Mouse (Mus musculus): ENCODE measurements around the gene Cmtm7. TPM values are rescaled to one million over a fixed set of nuclear protein-coding genes. Genes with fewer than 3 reads are reported as not detected.

The Cmtm7 gene
- polyA plus RNA-seq, 1 experiment from 2014 or later: 104 TPM

- 81% methylated on average over 6 of the region's 6 CpGs for WGBS
- ATAC-seq (ENCODE audit: insufficient number of reproducible peaks, insufficient read depth, low FRiP score, low TSS enrichment, low read depth): no peak
- H3K9me3 ChIP-seq: 0 out of 2 replicates have a peak, but pooled peaks cover 4% of the 10 kb centered on the region
- H3K4me2 ChIP-seq: no peak overlapping the region
- H3K27me3 ChIP-seq: no peaks in the 10 kb centered on the region
- H3K27ac ChIP-seq: no peak overlapping the region
- H3K9ac ChIP-seq: no peak overlapping the region
- no peak overlapping the region for H3K4me3 ChIP-seq
- H3K4me1 ChIP-seq: peaks cover 31% of the 10 kb centered on the region
- H3K36me3 ChIP-seq: peaks cover 4% of the 10 kb centered on the region
Observed at GRCm38 (mm10) chr9:114777178-114778046, 4.2 kb downstream of the Cmtm7 start.

GRCm38 (mm10) chr9:114776361-114776760 is 5.3 kb downstream of the Cmtm7 start:
- H3K4me1 ChIP-seq: peaks cover 31% of the 10 kb centered on the region
- H3K36me3 ChIP-seq: peaks cover 9% of the 10 kb centered on the region
- ATAC-seq (ENCODE audit: insufficient number of reproducible peaks, insufficient read depth, low FRiP score, low TSS enrichment, low read depth): no peak
- H3K27me3 ChIP-seq: no peaks in the 10 kb centered on the region
- no peak overlapping the region for H3K4me2 ChIP-seq
- 0 out of 2 replicates have a peak, but pooled peaks cover 7% of the 10 kb centered on the region for H3K9me3 ChIP-seq
- no peak overlapping the region for H3K4me3 ChIP-seq
- 93% methylated on average over 3 of the region's 3 CpGs for WGBS
- H3K9ac ChIP-seq: no peak overlapping the region
- H3K27ac ChIP-seq: no peak overlapping the region

GRCm38 (mm10) chr9:114775272-114775671 is 6.4 kb downstream of the Cmtm7 start:
- 65% methylated on average over 4 of the region's 4 CpGs for WGBS
- Histone ChIP-seq H3K4me1 (peaks cover 26% of the 10 kb centered on the region), H3K36me3 (peaks cover 9% of the 10 kb centered on the region), H3K4me3 (no peak overlapping the region), H3K4me2 (no peak overlapping the region), H3K9ac (peak overlapping the region; percentile 57), H3K27ac (peak overlapping the region; percentile 68), H3K27me3 (no peaks in the 10 kb centered on the region), H3K9me3 (0 out of 2 replicates have a peak, but pooled peaks cover 7% of the 10 kb centered on the region)
- no peak for ATAC-seq (ENCODE audit: insufficient number of reproducible peaks, insufficient read depth, low FRiP score, low TSS enrichment, low read depth)

GRCm38 (mm10) chr9:114774629-114775028 is 7.0 kb downstream of the Cmtm7 start:
- peaks cover 20% of the 10 kb centered on the region for H3K4me1 ChIP-seq
- no peak overlapping the region for H3K9ac ChIP-seq
- H3K4me3 ChIP-seq: no peak overlapping the region
- 0 out of 2 replicates have a peak, but pooled peaks cover 7% of the 10 kb centered on the region for H3K9me3 ChIP-seq
- H3K27me3 ChIP-seq: no peaks in the 10 kb centered on the region
- 74% methylated on average over 6 of the region's 6 CpGs for WGBS
- peaks cover 13% of the 10 kb centered on the region for H3K36me3 ChIP-seq
- H3K27ac ChIP-seq: peak overlapping the region; percentile 68; the same call in 1 of the 2 replicates
- no peak overlapping the region for H3K4me2 ChIP-seq
- ATAC-seq (ENCODE audit: insufficient number of reproducible peaks, insufficient read depth, low FRiP score, low TSS enrichment, low read depth): no peak

- no peak overlapping the region for H3K4me2 ChIP-seq
- peaks cover 39% of the 10 kb centered on the region for H3K4me1 ChIP-seq
- no peaks in the 10 kb centered on the region for H3K27me3 ChIP-seq
- no peak overlapping the region for H3K9ac ChIP-seq
- peaks cover 14% of the 10 kb centered on the region for H3K36me3 ChIP-seq
- 87% methylated on average over 7 of the region's 7 CpGs for WGBS
- H3K27ac ChIP-seq: no peak overlapping the region
- ATAC-seq (ENCODE audit: insufficient number of reproducible peaks, insufficient read depth, low FRiP score, low TSS enrichment, low read depth): no peak
- 0 out of 2 replicates have a peak, but pooled peaks cover 7% of the 10 kb centered on the region for H3K9me3 ChIP-seq
- H3K4me3 ChIP-seq: no peak overlapping the region
Observed at GRCm38 (mm10) chr9:114771565-114771964, 10.1 kb downstream of the Cmtm7 start.

GRCm38 (mm10) chr9:114770224-114770623 is 11.4 kb downstream of the Cmtm7 start:
- no peak for ATAC-seq (ENCODE audit: insufficient number of reproducible peaks, insufficient read depth, low FRiP score, low TSS enrichment, low read depth)
- Histone ChIP-seq H3K4me1 (peaks cover 28% of the 10 kb centered on the region), H3K36me3 (peaks cover 20% of the 10 kb centered on the region), H3K27me3 (no peaks in the 10 kb centered on the region), H3K4me3 (no peak overlapping the region), H3K4me2 (no peak overlapping the region), H3K9ac (no peak overlapping the region), H3K9me3 (0 out of 2 replicates have a peak, but pooled peaks cover 7% of the 10 kb centered on the region), H3K27ac (no peak overlapping the region)
- WGBS: 78% methylated on average over 4 of the region's 4 CpGs

GRCm38 (mm10) chr9:114768066-114768465 is 13.6 kb downstream of the Cmtm7 start:
- Histone ChIP-seq H3K27me3 (no peaks in the 10 kb centered on the region), H3K9me3 (0 out of 2 replicates have a peak, but pooled peaks cover 7% of the 10 kb centered on the region), H3K27ac (peak overlapping the region; percentile 89), H3K36me3 (peaks cover 23% of the 10 kb centered on the region), H3K9ac (peak overlapping the region; percentile 49; the same call in 1 of the 2 replicates), H3K4me2 (no peak overlapping the region), H3K4me3 (no peak overlapping the region), H3K4me1 (peaks cover 22% of the 10 kb centered on the region)
- WGBS: 44% methylated on average over 10 of the region's 10 CpGs
- ATAC-seq (ENCODE audit: insufficient number of reproducible peaks, insufficient read depth, low FRiP score, low TSS enrichment, low read depth): no peak

- Histone ChIP-seq H3K36me3 (peaks cover 26% of the 10 kb centered on the region), H3K4me1 (peaks cover 22% of the 10 kb centered on the region), H3K27ac (peak overlapping the region; percentile 89), H3K27me3 (no peaks in the 10 kb centered on the region), H3K4me2 (peak overlapping the region; percentile 22; the same call in 1 of the 2 replicates), H3K9ac (peak overlapping the region; percentile 49; the same call in 1 of the 2 replicates), H3K9me3 (0 out of 2 replicates have a peak, but pooled peaks cover 5% of the 10 kb centered on the region), H3K4me3 (no peak overlapping the region)
- WGBS: 34% methylated on average over 2 of the region's 2 CpGs
- ATAC-seq (ENCODE audit: insufficient number of reproducible peaks, insufficient read depth, low FRiP score, low TSS enrichment, low read depth): no peak
Observed at GRCm38 (mm10) chr9:114767507-114767906, 14.1 kb downstream of the Cmtm7 start.

- Histone ChIP-seq H3K36me3 (peaks cover 25% of the 10 kb centered on the region), H3K9ac (no peak overlapping the region), H3K4me1 (peaks cover 22% of the 10 kb centered on the region), H3K4me3 (no peak overlapping the region), H3K9me3 (0 out of 2 replicates have a peak, but pooled peaks cover under 1% of the 10 kb centered on the region), H3K27ac (peak overlapping the region; percentile 89), H3K4me2 (peak overlapping the region; percentile 22; the same call in 1 of the 2 replicates), H3K27me3 (no peaks in the 10 kb centered on the region)
- peak; percentile 48 for ATAC-seq (ENCODE audit: insufficient number of reproducible peaks, insufficient read depth, low FRiP score, low TSS enrichment, low read depth)
- whole genome bisulfite sequencing: 33% methylated on average over 13 of the region's 13 CpGs
Observed at GRCm38 (mm10) chr9:114767030-114767429, 14.6 kb downstream of the Cmtm7 start.

- no peaks in the 10 kb centered on the region for H3K27me3 ChIP-seq
- no peak for ATAC-seq (ENCODE audit: insufficient number of reproducible peaks, insufficient read depth, low FRiP score, low TSS enrichment, low read depth)
- no peak overlapping the region for H3K4me2 ChIP-seq
- H3K27ac ChIP-seq: no peak overlapping the region
- no peaks in the 10 kb centered on the region for H3K9me3 ChIP-seq
- H3K36me3 ChIP-seq: peaks cover 53% of the 10 kb centered on the region
- WGBS: 65% methylated on average over 13 of the region's 13 CpGs
- H3K9ac ChIP-seq: no peak overlapping the region
- no peak overlapping the region for H3K4me3 ChIP-seq
- peaks cover 20% of the 10 kb centered on the region for H3K4me1 ChIP-seq
Observed at GRCm38 (mm10) chr9:114763341-114763740, 18.3 kb downstream of the Cmtm7 start.

- no peaks in the 10 kb centered on the region for H3K9me3 ChIP-seq
- H3K4me2 ChIP-seq: no peak overlapping the region
- H3K4me1 ChIP-seq: peaks cover 5% of the 10 kb centered on the region
- H3K27me3 ChIP-seq: no peaks in the 10 kb centered on the region
- 75% methylated on average over 11 of the region's 11 CpGs for WGBS
- no peak overlapping the region for H3K27ac ChIP-seq
- no peak for ATAC-seq (ENCODE audit: insufficient number of reproducible peaks, insufficient read depth, low FRiP score, low TSS enrichment, low read depth)
- peaks cover 57% of the 10 kb centered on the region for H3K36me3 ChIP-seq
- H3K4me3 ChIP-seq: no peak overlapping the region
- H3K9ac ChIP-seq: no peak overlapping the region
Observed at GRCm38 (mm10) chr9:114761848-114762247, 19.8 kb downstream of the Cmtm7 start.

GRCm38 (mm10) chr9:114760353-114760752 is 21.3 kb downstream of the Cmtm7 start:
- Histone ChIP-seq H3K36me3 (peaks cover 64% of the 10 kb centered on the region), H3K27me3 (no peaks in the 10 kb centered on the region), H3K4me2 (no peak overlapping the region), H3K4me3 (no peak overlapping the region), H3K27ac (no peak overlapping the region), H3K4me1 (no peaks in the 10 kb centered on the region), H3K9me3 (no peaks in the 10 kb centered on the region), H3K9ac (no peak overlapping the region)
- WGBS: 74% methylated on average over 5 of the region's 5 CpGs
- no peak for ATAC-seq (ENCODE audit: insufficient number of reproducible peaks, insufficient read depth, low FRiP score, low TSS enrichment, low read depth)
